Mouse (Mus musculus): ENCODE data around the gene Nim1k. TPM values are rescaled to one million over a fixed set of nuclear protein-coding genes. Genes with fewer than 3 reads are reported as not detected.

Gene Nim1k
- polyA plus RNA-seq (2017; shearing (Covaris generic)): 0.46 TPM

DNA sequence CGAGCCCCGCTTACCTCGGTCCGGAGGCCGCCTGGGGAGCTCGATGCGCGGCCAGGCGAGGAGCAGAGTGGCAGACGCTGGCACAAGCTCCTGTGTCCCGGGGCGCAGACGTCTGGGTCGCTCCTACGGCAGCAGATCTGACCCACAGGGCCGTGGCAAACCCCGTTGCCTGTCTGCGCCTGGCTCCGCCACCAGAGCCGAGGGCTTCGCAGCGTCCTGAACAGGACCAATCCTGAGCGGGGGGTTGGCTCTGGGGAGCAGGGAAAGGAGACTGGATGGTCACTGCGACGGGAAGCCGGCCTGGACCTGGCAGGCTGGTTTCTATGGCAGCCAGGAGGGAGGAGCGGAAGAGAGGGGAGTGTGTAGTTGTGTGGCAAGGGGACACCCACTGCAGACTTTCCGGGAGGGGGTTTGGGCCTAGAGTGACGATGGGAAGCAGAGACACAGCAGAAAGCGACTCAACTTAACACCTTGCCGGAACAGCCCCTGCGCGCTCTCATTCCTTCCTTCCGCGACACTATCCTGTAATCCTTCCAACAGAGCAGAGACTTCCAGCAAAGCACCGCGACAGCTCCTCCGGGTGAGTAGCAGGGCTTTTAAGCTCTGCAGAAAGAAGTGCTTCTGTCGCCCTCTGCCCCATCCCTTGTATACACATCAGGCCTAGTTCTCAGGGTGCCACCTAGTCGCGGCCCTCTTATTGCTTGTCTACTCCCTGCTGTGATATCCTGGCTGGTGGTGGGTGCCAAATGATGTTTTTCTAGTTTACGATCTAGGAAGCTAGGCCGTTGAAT lies at the start of gene Nim1k:
Gene Nim1k, minus strand, starts transcription at position 202 of the 791 bp plus-strand sequence.

GRCm38 (mm10) chr13:119790761-119791579 lies 35.3 kb upstream of the Nim1k start, which contains the start of gene Zfp131:
TSS of gene Zfp131 (minus strand) at chr13:119790889.

DNA sequence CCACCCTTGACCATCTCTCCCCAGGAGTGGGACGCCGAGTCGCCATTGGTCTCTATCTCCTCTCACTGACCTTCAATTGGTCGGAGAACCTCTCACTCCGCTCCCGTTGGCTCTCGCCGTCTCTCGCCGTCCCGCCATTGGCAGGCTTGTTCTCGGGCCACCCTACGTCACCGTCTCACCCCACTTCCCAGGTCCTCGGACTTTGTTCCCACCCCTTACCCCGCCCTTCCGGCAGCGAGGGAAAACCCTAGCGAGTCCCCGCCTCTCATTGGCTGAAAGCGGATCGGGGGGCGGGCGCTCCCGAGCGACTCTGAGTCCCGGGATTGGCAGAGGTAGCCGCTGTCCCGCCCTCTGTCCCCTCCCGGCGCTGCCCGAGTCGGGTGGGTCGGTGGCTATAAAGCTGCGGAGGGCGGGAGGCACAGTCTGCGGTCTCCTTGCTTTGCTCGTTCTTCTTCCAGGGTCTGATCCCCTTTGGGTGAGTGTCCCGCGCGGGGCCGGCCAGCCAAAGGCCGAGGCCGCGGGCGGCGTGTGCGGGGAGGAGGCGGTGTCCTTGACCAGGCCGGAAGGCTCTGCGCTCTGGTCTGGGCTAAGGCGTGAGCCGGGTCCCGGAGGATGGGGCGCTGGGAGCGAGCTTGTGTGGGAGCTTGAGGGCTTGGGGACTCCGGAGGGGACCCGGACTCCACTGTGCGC lies 65.5 kb downstream of the Nim1k start, which contains the start of gene Hmgcs1:
Gene Hmgcs1, plus strand, starts transcription at position 341 of the 690 bp plus-strand sequence.

Other genes starting within 250 kb of the Nim1k start
- not detected for gene Ccl28, start 132.1 kb downstream of the Nim1k start, polyA plus RNA-seq (2017; shearing (Covaris generic))
- 62.7 TPM for gene Hmgcs1, start 65.5 kb downstream of the Nim1k start, polyA plus RNA-seq (2017; shearing (Covaris generic))
- gene Zfp131, start 35.0 kb upstream of the Nim1k start, polyA plus RNA-seq (2017; shearing (Covaris generic)): 25.1 TPM
- gene AF067063, start 74.3 kb upstream of the Nim1k start, polyA plus RNA-seq (2017; shearing (Covaris generic)): not detected
- gene D13Ertd608e, start 80.1 kb upstream of the Nim1k start, polyA plus RNA-seq (2017; shearing (Covaris generic)): not detected
- not detected for gene Tcstv1, start 138.9 kb upstream of the Nim1k start, polyA plus RNA-seq (2017; shearing (Covaris generic))
- gene Gm21761, start 173.4 kb upstream of the Nim1k start, polyA plus RNA-seq (2017; shearing (Covaris generic)): not detected
- gene B020031M17Rik, start 194.9 kb upstream of the Nim1k start, polyA plus RNA-seq (2017; shearing (Covaris generic)): not detected